Mouse (Mus musculus): ENCODE measurements around the gene Drd4.
"Not testable (repeated sequence)": the region's sequence is repeated elsewhere in the genome, so short reads cannot be mapped to it uniquely, and the experiment has no call there.

Gene Drd4

DNA sequence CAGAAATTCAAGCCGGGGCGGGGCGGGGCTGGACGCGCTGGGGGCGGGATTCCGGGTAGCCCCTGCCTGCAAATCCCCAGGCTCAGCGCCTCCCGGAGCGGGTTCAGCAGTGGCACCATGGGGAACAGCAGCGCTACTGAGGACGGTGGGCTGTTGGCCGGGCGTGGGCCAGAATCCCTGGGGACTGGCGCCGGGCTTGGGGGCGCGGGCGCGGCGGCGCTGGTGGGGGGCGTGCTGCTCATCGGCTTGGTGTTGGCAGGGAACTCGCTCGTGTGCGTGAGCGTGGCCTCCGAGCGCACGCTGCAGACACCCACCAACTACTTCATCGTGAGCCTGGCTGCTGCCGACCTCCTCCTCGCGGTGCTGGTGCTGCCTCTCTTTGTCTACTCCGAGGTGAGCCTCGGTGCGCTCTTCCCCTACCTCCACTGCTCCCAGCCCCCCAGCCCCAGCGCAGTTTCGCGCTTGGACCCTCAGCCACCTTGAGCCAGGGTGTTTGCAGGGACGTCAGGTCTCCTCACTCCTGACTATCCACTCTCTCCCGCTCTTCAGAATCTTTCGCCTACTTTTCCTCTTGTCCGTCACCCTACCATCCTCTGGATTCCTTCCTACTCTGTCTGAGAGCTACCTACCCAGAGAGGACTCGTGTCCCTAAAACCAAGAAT is at the start of gene Drd4:
Gene Drd4 (plus strand): TSS at position 86 of the 662 bp plus-strand sequence.
- no peak for DNase-seq

DNA sequence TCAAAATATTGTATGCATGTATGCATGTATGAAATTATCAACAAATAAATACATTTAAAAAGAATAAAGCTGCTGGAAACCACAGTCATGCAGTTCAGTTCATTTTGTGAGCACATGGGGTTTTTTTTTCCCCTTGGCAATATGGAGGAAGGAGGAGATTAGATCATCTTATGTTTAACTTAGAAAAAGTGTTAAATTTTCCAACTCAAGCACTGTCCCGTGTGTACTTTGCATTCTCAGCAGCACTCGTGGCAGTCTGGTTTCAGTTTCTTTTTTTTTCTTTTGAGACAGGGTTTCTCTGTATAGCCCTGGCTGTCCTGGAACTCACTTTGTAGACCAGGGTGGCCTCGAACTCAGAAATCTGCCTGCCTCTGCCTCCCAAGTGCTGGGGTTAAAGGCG is 41.3 kb upstream of the Drd4 start:
- DNase-seq: not testable (repeated sequence)

DNA sequence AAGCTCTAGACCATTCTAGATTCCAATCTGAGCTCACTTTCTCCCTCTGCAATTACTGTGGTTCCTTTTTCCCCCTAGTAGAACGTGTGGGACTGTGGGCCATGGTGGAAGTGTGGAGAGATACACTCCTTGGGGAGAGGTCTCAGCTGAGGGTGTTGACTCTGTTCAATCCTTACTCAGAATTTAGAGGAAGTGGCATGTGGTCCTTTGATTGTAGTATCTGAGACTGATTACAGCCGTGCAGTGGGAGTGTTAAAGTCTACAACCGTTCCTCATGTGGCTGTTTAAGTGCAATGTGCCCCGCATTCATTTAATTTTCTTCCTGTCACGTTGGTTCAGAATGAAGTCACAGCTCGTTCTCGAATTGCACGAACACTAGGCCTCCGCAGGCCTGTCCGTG is 35.6 kb upstream of the Drd4 start:
- DNase-seq: no peak

DNA sequence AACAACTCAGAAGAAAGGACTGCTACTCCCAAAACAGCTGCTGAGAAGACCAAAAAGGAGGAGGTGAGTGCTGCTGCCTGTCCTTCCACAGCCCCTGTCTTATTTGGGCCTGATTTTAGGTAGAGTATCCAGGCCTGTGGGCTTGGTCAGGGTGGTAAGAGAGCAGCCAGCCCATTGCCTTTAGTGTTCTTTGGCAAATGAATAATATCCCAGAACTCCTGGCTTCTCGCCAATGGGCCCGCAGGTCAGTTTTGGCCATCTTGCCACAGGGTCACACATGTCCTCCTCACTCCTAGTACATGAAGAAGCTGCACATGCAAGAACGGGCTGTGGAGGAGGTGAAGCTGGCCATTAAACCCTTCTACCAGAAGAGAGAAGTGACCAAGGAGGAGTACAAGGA is 30.3 kb upstream of the Drd4 start:
- peak in 1 of 2 experiments; percentile 55 for DNase-seq

DNA sequence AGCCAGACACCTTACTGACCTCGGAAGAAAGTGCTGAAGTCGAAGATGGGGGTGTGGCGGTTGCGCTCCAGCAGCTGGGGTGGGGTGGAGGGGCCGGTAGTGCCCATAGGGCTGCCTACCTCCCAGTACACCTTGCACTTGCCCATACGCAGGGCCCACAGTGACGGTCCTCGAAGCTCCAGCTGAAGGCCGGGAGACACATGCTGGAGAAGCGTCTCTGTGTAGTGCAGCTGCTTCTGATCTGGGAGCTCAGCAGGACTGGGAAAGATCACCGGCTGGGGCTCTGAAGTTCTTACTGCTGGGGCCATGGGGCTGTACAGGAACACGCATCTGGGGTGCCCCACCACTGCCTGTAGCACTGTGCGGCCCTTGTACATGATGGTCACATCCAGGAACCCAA is 28.2 kb upstream of the Drd4 start:
- no peak for DNase-seq

DNA sequence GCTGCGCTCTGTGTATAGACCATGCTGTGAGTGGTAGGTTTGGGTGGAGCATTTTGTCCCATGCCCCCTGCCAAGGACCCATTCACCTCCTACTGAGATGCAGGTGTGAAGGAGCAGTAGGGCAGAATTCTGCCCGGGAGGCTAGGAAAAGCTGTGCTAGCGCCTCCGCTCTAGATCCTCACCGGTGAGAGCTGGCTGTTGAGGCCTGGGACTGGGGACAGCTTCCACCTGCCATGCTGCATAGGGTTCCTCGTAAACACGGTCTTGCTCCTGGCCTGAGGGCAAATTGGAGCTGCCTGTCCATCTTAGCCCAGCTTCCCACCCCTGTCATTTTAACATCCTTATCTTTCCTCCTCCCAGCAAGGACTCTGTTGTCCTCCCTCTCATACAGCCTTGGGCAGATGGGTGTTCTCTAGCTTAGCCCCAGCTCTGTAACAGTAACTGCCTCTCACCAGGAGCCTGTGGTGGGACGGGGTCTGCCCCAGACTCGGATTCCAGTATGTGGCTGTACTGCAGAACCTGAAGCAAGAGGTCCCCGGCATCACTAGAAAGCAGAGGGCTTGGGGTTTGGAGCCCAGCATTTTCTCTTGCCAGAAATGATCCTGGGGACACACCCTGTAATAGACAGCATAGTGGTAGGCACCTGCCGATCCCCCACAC is 27.6 kb upstream of the Drd4 start:
- DNase-seq: no peak

DNA sequence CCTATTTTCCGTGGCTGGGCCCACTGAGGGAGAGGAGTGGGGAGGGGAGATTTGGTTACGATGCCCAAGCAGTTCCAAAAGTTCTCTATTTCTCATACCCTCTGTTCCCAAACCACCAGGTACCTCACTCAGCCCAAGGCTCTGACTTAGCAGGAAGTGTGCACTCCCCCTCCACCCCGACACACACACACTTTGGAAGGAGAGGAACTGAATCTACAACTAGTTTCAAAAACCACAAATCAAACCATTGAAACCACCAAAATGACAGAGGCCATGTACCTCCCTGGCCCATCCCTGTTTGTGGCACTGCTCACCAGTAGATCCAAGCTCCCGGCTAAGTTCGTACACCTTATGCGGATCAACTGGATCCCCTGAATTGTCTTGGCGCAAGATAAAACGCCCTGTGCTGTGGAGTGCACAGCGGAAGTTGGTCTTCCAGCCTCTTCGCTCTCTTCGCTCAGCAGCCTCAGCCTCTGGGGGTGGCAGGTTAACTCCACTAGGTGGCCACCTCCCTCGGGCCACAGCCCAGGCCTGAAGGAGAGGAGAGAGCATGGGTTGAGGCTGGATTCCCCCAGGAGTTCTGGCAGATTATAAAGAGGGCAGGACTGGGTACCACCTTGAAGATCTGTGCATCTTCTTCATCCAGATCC is 26.9 kb upstream of the Drd4 start:
- peak in 1 of 2 experiments; percentile 51 for DNase-seq

DNA sequence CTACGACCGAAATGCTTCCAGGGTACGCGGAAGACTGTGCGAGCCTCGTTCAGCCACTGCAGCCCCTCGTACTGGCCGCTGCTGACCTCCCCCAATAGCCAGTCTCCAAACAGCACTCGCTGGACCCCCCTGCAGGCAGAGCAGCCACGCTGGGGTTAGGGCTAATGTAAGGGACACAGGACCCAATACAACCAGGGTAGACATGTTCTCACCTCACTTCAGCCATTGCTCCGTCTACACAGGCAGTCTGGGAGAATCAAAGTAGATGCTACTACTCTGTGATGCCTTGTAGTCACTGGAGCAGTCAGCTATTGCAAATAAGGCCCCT is 26.4 kb upstream of the Drd4 start:
- DNase-seq: no peak

DNA sequence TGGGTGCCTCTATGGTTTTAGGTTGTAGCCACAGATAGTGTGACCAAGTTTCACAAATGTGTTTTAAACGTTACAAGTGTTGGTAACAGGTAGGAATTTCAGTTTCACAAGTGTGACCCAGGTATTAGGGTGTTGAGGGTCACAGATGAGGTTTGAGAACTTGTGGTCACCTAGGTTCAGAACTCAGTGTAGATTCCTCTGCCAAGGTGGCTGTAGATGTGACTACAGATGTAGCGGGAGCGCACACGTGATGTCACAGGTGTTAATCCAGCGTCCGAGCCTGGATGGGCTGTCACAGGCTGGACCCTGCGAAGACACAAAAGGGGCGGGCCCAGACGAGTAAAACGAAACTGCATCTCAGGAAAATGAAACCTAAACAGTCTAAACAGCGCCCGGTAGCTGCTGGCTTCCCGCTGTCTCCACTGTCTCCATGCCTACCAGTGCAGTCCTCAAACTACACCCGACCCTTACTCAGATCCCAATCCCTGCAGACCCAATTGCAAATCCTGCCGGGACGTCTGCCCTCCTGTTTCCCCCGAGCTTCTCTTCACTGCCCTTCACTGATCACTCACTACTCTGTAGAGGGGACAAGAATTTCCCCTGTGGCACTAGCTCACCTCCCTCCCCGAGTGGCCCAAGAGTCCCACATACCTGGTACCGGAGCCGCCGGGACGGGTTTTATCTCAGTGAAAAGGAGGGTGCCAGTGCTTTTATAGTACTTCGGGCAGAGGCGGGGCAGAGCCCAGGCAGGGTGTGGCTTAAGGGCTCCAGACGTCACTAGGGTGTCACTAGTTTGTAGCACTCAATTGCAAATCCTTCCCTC is 25.9 kb upstream of the Drd4 start, which contains the start of gene Irf7:
Gene Irf7 (minus strand): TSS at position 743 of the 823 bp plus-strand sequence.
- DNase-seq: peak in 1 of 2 experiments; percentile 52

DNA sequence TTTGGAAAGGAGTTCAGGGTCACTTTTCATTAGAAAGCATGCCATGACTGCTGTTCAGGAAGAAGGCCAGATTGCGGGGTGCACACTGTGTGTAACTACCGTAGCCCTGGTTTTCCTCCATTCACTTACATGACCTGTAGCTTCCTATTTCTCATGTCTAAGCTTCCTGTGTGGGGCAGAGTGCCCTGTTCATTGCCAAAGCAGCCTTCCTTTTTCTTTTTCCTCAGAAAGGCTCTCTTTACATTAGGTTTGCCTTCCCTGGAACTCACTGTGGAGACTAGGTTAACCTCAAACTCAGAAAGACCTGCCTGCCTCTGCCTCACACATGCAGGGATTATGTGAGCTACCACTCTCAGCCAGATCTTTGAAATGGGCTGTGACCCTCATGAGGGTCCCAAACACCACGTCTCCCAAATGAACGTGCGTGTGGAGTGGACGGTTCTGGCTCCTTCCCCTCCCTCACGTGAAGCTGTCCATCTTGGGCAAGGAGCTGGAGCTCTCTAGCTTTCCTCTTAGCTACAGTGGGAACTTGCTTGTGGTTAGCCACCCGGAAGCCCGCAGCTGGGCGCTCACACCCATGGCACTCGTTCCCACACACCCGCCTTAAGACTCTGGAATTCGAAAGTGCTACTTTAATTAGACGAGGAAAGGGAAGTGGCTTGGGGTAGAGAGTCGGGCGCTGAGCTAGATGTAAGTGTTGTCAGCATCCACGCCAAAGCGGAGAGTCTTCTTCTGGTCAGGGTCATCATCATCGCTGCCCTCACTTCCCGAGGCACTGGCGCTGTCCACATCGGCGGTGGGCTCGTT is 23.1 kb upstream of the Drd4 start:
- DNase-seq: no peak

DNA sequence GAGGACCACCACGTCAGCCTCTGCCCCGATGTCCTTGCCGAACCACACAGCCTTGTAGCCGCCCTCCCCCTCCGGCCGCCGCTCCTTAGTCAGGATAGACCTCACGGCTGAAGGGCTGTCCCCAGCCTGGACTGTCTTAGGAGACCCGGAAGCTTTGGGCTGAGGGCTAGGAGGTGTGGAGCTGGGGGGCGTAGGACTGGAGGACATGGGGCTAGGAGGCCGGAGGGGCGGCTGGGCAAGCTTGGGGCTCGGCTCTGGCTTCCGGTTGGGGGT is 22.6 kb upstream of the Drd4 start:
- DNase-seq: no peak

DNA sequence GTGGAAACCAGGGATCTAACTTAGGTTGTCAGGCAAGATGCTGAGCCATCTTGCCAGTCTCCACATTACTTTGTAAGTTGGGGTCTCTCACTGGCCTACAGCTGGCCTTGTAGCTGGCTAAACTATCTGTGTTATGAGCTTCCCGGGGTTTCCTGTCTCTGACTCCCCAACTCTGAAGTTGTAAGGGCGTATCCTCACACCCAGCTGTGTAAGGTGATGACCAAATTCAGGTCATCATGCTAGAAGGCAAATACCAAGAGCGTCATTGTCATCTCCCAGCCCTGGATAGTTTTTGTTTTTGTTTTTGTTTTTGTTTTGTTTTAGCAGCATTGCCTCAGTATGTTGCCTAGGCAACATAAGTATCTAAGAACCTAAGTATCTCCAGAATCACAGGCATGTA is 21.2 kb upstream of the Drd4 start:
- DNase-seq: no peak

DNA sequence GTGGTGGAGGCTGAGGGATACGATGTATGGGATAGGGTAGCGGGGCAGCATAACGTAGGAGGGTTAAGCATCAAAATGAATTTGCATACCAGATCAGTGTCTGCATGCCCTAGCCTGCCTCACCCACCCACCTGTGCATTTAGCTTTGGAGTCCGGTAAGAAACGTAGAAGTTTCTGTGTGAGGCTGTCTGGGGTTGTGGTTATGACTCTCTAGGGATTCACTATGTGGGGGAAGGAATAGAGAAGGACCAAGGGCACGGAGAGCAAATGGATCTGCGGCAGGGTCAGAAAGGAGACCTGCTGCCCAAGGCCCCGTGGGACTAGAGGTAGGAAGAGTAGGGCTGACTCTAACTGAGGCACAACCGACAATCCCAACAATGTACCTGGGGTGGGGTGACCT is 16.4 kb upstream of the Drd4 start:
- no peak for DNase-seq

DNA sequence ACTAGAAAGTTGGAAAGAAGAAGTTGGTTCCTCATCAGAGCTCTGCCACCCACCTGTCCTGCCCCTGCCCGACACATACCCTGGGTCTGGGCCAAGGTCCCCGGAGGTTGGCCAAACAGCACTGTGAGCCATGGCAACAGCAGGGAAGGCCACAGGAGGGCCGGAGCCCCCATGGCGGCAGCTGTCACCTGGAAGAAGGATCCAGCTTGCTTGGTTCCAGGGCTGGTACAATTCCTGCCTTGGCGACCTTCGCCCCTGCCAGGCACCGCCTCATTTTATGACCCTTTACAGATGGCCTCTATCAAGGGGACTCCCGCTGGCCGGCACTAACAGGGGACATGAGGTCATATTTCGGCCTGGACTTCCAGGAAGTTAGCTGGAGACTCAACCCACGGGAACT is 15.3 kb upstream of the Drd4 start, which contains the start of gene Cdhr5:
Gene Cdhr5 (minus strand): TSS at position 241 of the 400 bp plus-strand sequence.
- no peak for DNase-seq

DNA sequence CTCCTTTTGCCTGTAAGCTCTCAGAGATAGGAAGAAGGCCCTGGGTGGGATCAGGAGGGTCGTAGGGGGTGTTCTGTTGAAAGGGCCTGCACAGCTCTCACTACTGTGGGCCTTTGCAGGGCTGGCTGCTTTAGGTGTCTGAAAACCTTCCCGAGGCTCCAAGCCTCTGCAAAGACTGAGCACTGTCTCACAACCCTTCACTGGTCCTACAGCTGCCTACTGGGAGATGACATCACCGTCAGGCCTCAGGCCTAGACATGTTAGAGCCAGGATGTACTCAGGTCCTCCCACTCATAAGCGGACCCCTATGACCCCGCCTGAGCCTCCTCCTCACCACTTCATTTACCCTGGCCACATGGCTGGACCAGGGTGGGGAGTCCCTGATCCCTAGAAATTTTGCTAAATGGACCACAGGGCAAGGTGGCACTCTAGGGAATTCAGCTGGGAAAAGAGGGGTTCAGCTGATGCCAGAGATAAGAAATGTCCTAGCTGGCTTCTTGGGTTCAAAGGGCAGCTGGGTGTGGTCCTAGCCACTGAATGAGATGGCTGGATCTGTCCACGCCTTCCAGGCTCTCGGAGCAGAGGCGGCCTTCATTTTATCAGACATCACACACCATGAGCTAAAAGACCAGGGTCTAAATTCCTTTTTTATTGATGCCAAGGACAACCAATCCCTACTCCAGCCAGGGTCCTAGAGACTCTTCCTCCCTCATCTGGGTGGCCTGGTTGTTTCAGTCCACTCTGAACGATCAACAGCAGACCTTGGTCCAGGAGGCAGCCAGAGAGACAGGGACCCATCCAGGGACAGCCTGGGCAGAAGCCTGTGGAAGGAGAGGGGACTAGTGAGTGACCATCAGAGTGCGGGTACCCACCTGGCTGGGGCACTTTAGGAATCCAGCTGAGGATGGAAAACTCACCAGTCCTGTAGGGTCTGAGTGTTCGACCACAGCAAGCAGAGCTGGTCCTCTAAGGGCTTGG is 13.8 kb upstream of the Drd4 start:
- DNase-seq: no peak

DNA sequence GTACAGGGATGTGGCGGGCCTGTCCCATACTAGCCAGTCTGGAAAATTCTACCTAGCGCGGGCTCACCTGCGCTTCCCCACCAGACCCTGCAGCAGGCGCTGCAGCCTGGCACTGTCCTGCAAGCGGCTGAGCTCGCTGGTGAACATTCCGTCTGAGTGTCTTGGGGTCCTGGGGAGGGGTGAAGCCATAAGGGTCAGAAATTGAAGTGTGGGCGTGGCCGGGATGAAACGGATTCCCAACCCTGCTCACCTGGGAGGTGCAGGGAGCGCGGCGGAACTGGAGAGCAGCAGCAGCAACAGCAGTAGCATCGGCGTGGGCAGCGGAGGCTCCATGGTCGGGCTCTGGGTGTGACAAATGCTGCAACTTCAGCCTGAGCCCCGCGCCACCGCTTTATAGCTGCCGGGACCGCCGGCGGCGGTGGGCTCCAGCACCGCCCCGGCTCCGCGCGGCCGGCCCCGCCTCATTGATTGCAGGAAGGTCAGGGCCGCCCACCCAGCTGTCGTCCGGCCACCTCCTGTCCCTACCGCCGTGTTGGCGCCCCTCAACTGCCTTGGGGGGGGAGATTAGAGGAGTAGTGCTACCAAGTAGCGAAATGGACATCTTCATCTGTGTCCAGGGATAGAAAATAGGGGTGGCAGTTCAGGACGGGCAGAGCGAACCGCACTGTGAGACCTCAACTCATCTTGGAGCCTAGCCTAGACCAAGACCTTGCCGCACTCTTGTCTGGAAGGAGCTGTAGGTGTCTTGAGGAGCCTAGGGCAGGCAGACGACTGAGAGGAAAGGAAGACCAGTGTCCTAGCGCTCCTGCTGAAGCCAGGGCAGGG is 12.8 kb upstream of the Drd4 start, which contains the start of gene Sct:
Gene Sct (minus strand): TSS at position 368 of the 825 bp plus-strand sequence.
- DNase-seq: peak; percentile 74 to 80

DNA sequence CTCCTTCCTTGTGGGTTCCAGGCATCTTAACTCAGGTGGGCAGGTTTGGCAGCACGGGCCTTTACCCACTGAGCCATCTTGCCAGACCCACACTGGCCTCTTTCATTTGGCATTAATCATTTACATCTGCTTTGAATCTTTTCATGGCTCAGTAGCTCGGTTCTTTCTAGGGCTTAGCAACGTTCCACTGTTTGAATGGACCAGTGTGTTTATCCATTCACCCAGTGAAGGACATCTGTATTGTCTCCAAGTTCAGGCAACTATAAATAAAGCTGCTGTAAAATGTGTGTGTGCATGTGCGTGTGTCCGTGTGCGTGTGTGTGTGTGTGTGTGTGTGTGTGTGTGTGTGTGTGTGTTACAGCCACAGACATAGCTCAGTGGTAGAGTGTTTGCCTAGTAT is 10.4 kb upstream of the Drd4 start:
- DNase-seq: no peak

DNA sequence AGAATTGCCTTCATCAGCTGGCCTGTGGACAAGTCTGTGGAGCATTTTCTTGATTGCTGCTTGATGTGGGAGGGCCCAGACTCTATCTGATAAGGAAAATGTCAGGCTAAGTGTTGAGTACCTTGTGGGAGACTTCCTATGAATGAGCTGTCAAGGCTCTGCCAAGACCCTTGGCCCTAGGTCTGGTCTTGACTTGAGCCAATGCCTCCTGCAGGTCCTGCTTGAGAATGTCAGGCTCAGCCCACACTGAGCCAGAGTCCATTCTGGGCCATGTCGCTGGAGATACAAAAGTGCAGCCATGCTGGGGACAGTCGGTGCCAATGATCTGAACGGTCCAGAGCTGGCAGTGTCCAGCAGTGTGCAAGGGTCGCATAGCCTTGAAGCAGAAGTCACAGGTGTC is 9.1 kb upstream of the Drd4 start:
- DNase-seq: no peak

DNA sequence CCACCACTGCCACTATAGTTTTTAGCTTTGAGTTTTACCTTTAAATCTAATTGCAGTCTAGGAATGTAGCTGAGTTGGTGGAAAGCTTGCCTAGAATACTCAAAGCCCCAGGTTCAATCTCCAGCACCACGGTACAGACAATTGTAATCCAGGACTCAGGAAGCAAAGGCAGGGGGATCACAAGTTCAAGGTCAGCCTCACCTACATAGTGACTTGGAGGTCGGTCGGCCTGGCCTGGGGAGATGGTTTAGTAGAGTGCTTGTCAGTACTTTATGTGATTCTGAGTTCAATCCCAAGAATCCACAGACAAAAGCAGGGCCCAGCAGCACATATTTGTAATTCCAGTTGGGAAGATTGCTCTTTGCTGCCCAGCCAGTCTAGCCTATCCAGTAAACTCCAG is 3.8 kb upstream of the Drd4 start:
- no peak for DNase-seq

Data from cerebellum, postnatal 25 days (tissue).